8 mouse cellular contexts compared by ENCODE assay signal in genomic region chr6:48840973-48841625, GRCm38 (mm10). TPM values are rescaled to one million over a fixed set of nuclear protein-coding genes. Genes with fewer than 3 reads are reported as not detected.
DNase-seq lines count a peak whose midpoint lies in the region; ATAC-seq and TF ChIP-seq lines count a peak whose summit lies in the region.

Gene Tmem176b, minus strand, starts transcription at chr6:48841496.

- H3K4me3 ChIP-seq in embryonic facial prominence, embryonic 10.5 days = peak within 1 kb of the TSS; percentile 54
- H3K4me3 ChIP-seq in intestine, postnatal 0 days (ENCODE audit: low read depth, low read length) = peak within 1 kb of the TSS; percentile 46

- H3K4me1 ChIP-seq in embryonic facial prominence, embryonic 10.5 days = peaks cover 31% of the 10 kb centered on the region
- 0 out of 2 replicates have a peak, but pooled peaks cover 3% of the 10 kb centered on the region for H3K4me1 ChIP-seq in intestine, postnatal 0 days (replicated peaks; ENCODE audit: control insufficient read depth, insufficient read depth, low read length)

- H3K9ac ChIP-seq in intestine, postnatal 0 days (ENCODE audit: low read depth, low read length) = peak within 1 kb of the TSS; percentile 52

- no peaks in the 10 kb centered on the region for H3K27me3 ChIP-seq in embryonic facial prominence, embryonic 10.5 days (replicated peaks; ENCODE audit: low read depth, poor library complexity, severe bottlenecking)
- no peaks in the 10 kb centered on the region for H3K27me3 ChIP-seq in intestine, postnatal 0 days (replicated peaks; ENCODE audit: control insufficient read depth, insufficient read depth, low read length)

- TF ChIP-seq CTCF in intestine, postnatal 0 days (IDR thresholded peaks at IDR 0.05; ENCODE audit: low read depth) = no peak

- DNase-seq in adrenal gland, postnatal 10 days = peak; percentile 98
- peak; percentile 84 for DNase-seq in embryonic facial prominence, embryonic 10.5 days (ENCODE audit: low spot score)
- peak; percentile 80 to 85 for DNase-seq in left cerebral cortex, postnatal 25 days (ENCODE audit: low spot score in 2 of 2)
- DNase-seq in right cerebral cortex, postnatal 36 days (ENCODE audit: low spot score in 2 of 2) = peak; percentile 63 to 78
- DNase-seq in natural killer cell, adult 2 months (ENCODE audit: low spot score in 2 of 2) = no peak

- peak within 1 kb of the TSS; percentile 85 for H3K27ac ChIP-seq in embryonic facial prominence, embryonic 10.5 days (replicated peaks)
- peak within 1 kb of the TSS; percentile 81 for H3K27ac ChIP-seq in intestine, postnatal 0 days (ENCODE audit: low read depth, low read length)

- no peaks in the 10 kb centered on the region for H3K9me3 ChIP-seq in embryonic facial prominence, embryonic 10.5 days
- no peaks in the 10 kb centered on the region for H3K9me3 ChIP-seq in intestine, postnatal 0 days (ENCODE audit: control insufficient read depth)

- ATAC-seq in granulocyte monocyte progenitor cell, adult 5-6 weeks (replicated peaks; ENCODE audit: poor library complexity, severe bottlenecking) = peak; percentile 64
- peak; percentile 92 for ATAC-seq in intestine, postnatal 0 days
- ATAC-seq in megakaryocyte-erythroid progenitor cell, adult 5-6 weeks (replicated peaks; ENCODE audit: low FRiP score, low TSS enrichment, poor library complexity, severe bottlenecking) = 0 out of 2 replicates have a peak, but pooled peaks have one; percentile 8

- intact Hi-C loops in left cerebral cortex, postnatal 25 days (cut with DNase I) = no loop called here

- peak within 1 kb of the TSS; percentile 69 for H3K4me2 ChIP-seq in intestine, postnatal 0 days (replicated peaks; ENCODE audit: low read depth)

- 21% methylated on average over 6 of the region's 6 CpGs for WGBS in embryonic facial prominence, embryonic 10.5 days
- under 1% methylated on average over 6 of the region's 6 CpGs for WGBS in intestine, postnatal 0 days

- H3K36me3 ChIP-seq in embryonic facial prominence, embryonic 10.5 days (replicated peaks) = peaks cover 9% of the 10 kb centered on the region; the same call in 1 of the 2 replicates
- H3K36me3 ChIP-seq in intestine, postnatal 0 days (ENCODE audit: control insufficient read depth, insufficient read depth) = peaks cover 40% of the 10 kb centered on the region

RNA-seq across cellular contexts. Expression of gene Tmem176b, which starts in this region (rescaled TPM):
- total RNA-seq in adrenal gland, postnatal 10 days (2021) = 100 to 1,000 TPM; 280 to 302 TPM
- polyA plus RNA-seq in embryonic facial prominence, embryonic 10.5 days (2016; fragmentation: Nextera tagmentation; extraction: Ambion mirVana) = 38.1 and 54.6 TPM in 2 replicates
- 127 TPM in 2 replicates for total RNA-seq in granulocyte monocyte progenitor cell, adult 5-6 weeks (2014; fragmentation: Nextera tagmentation)
- 88.4 and 105 TPM in 2 replicates for total RNA-seq in granulocyte monocyte progenitor cell, adult 5-6 weeks (2017)
- 319 and 320 TPM in 2 replicates for polyA plus RNA-seq in intestine, postnatal 0 days (2015; fragmentation: Nextera tagmentation; extraction: Ambion mirVana)
- 10 to 100 TPM; 53.7 to 57.9 TPM for total RNA-seq in left cerebral cortex, postnatal 25 days (2021)
- total RNA-seq in megakaryocyte-erythroid progenitor cell, adult 5-6 weeks (2014; fragmentation: Nextera tagmentation) = 6.7 and 12.4 TPM in 2 replicates
- total RNA-seq in megakaryocyte-erythroid progenitor cell, adult 5-6 weeks (2017) = 14.4 and 24.5 TPM in 2 replicates

Comparison
In these comparisons a context has a peak if more than half of its experiments do, and no peak if none do; other contexts are left out.
1. DNase-seq: peak in adrenal gland, postnatal 10 days (single experiment), embryonic facial prominence, embryonic 10.5 days (single experiment), left cerebral cortex, postnatal 25 days (2 of 2) and right cerebral cortex, postnatal 36 days (2 of 2); none in natural killer cell, adult 2 months (0 of 2).
2. ATAC-seq: peak in every context shown above with its lines; median percentile 92 in intestine, postnatal 0 days; 64 in granulocyte monocyte progenitor cell, adult 5-6 weeks; 8 in megakaryocyte-erythroid progenitor cell, adult 5-6 weeks.